In genomic region chr3:75304621-75305020, GRCm38 (mm10) we compare ENCODE assay signal across 34 mouse cellular contexts. TPM values are rescaled to one million over a fixed set of nuclear protein-coding genes. Genes with fewer than 3 reads are reported as not detected.
"Had no signal": no experiment of that assay in that cellular context is flagged by ENCODE, and none has a peak within 500 bp of the region (broad histone marks: within the 10 kb centered on the region; RNA-seq: fewer than 3 reads in every experiment).

No protein-coding gene starts in this region.

- H3K4me2 ChIP-seq: embryonic facial prominence, embryonic 12.5 days; embryonic facial prominence, embryonic 13.5 days; embryonic facial prominence, embryonic 15.5 days; forebrain, embryonic 12.5 days; forebrain, embryonic 13.5 days; forebrain, embryonic 15.5 days had no signal

- ATAC-seq: forebrain, embryonic 13.5 days; forebrain, embryonic 14.5 days; forebrain, embryonic 15.5 days; forebrain, embryonic 16.5 days; forebrain, postnatal 0 days had no signal

- H3K36me3 ChIP-seq: embryonic facial prominence, embryonic 10.5 days; embryonic facial prominence, embryonic 12.5 days; embryonic facial prominence, embryonic 13.5 days; embryonic facial prominence, embryonic 15.5 days; forebrain, embryonic 10.5 days; forebrain, embryonic 12.5 days; forebrain, embryonic 15.5 days had no signal

- DNase-seq: cerebellum, adult 18-20 months; cerebellum, adult 2 months; cerebellum, adult 8-10 months; cerebellum, adult 9-10 months; cerebellum, adult 9-11 months; cerebellum, postnatal 10 days; cerebellum, postnatal 14 days; cerebellum, postnatal 25 days; cerebellum, postnatal 36 days; embryo, embryonic 11 days; forebrain, postnatal 0 days; gastrocnemius, adult 2 months; gastrocnemius, postnatal 10 days; gastrocnemius, postnatal 14 days; gastrocnemius, postnatal 25 days; gastrocnemius, postnatal 36 days; heart, adult 11 months had no signal

- H3K27me3 ChIP-seq: embryonic facial prominence, embryonic 12.5 days; embryonic facial prominence, embryonic 13.5 days; embryonic facial prominence, embryonic 15.5 days; forebrain, embryonic 12.5 days; forebrain, embryonic 13.5 days; forebrain, embryonic 15.5 days had no signal

- H3K9me3 ChIP-seq: embryonic facial prominence, embryonic 10.5 days; embryonic facial prominence, embryonic 12.5 days; embryonic facial prominence, embryonic 13.5 days; embryonic facial prominence, embryonic 15.5 days; forebrain, embryonic 10.5 days; forebrain, embryonic 12.5 days; forebrain, embryonic 13.5 days; forebrain, embryonic 15.5 days had no signal

- H3K9ac ChIP-seq: embryonic facial prominence, embryonic 12.5 days; embryonic facial prominence, embryonic 13.5 days; embryonic facial prominence, embryonic 15.5 days; forebrain, embryonic 12.5 days; forebrain, embryonic 13.5 days; forebrain, embryonic 15.5 days; forebrain, postnatal 0 days had no signal

- H3K4me3 ChIP-seq: embryonic facial prominence, embryonic 10.5 days; embryonic facial prominence, embryonic 12.5 days; embryonic facial prominence, embryonic 13.5 days; embryonic facial prominence, embryonic 15.5 days; erythroblast, embryonic 14.5 days; forebrain, embryonic 10.5 days; forebrain, embryonic 12.5 days; forebrain, embryonic 13.5 days; forebrain, embryonic 15.5 days; gastrocnemius, adult 2 months had no signal

- H3K4me1 ChIP-seq: embryonic facial prominence, embryonic 10.5 days; embryonic facial prominence, embryonic 12.5 days; embryonic facial prominence, embryonic 13.5 days; embryonic facial prominence, embryonic 15.5 days; forebrain, embryonic 10.5 days; forebrain, embryonic 12.5 days; forebrain, embryonic 13.5 days; forebrain, embryonic 15.5 days had no signal

- H3K27ac ChIP-seq: embryonic facial prominence, embryonic 10.5 days; embryonic facial prominence, embryonic 12.5 days; embryonic facial prominence, embryonic 13.5 days; embryonic facial prominence, embryonic 15.5 days; forebrain, embryonic 10.5 days; forebrain, embryonic 12.5 days; forebrain, embryonic 13.5 days; forebrain, embryonic 15.5 days; gastrocnemius, adult 2 months had no signal

RNA-seq across cellular contexts. Expression of gene Serpini2, which starts 34.7 kb away (rescaled TPM):
- polyA plus RNA-seq: cerebellum, adult 2 months; cortical plate, adult 2 months; embryonic facial prominence, embryonic 10.5 days; embryonic facial prominence, embryonic 11.5 days; embryonic facial prominence, embryonic 12.5 days; embryonic facial prominence, embryonic 13.5 days; embryonic facial prominence, embryonic 14.5 days; embryonic facial prominence, embryonic 15.5 days; erythroblast, embryonic 14.5 days; forebrain, embryonic 10.5 days; forebrain, embryonic 11.5 days; forebrain, embryonic 12.5 days; forebrain, embryonic 13.5 days; forebrain, embryonic 14.5 days; forebrain, embryonic 15.5 days; forebrain, embryonic 16.5 days; forebrain, postnatal 0 days; frontal cortex, adult 2 months; gonadal fat pad, adult 2 months had no signal
